Mouse (Mus musculus) heart, adult 18-20 months (tissue): ENCODE data around the gene Ankrd17. TPM values are rescaled to one million over a fixed set of nuclear protein-coding genes. Genes with fewer than 3 reads are reported as not detected.

Source experiments
- DNase-seq, 2 experiments: peaks; one replicate each; pipeline ENCODE4 v3.0.0; 2021 to 2022; ENCODE audit warnings: mixed read lengths in 1 of 2
- total RNA-seq, 2 experiments: library from RNA; stranded (reverse); gene quantifications; 2 replicates each; pipeline ENCODE4 v1.2.3; 2021

Gene Ankrd17
- total RNA-seq, 2 experiments from 2014 or later: 61.8 to 67.9 TPM

- DNase-seq: no peak
Measured at GRCm38 (mm10) chr5:90217791-90218190, 148.6 kb downstream of the Ankrd17 start.

GRCm38 (mm10) chr5:90217226-90217625 is 149.2 kb downstream of the Ankrd17 start:
- DNase-seq: no peak

- no peak for DNase-seq
Measured at GRCm38 (mm10) chr5:90213356-90213755, 153.0 kb downstream of the Ankrd17 start.

GRCm38 (mm10) chr5:90203168-90203567 is 163.2 kb downstream of the Ankrd17 start:
- DNase-seq: peak; percentile 37 to 66

- no peak for DNase-seq
Measured at GRCm38 (mm10) chr5:90202447-90203117, 163.8 kb downstream of the Ankrd17 start.

- no peak for DNase-seq
Measured at GRCm38 (mm10) chr5:90199922-90200632, 166.3 kb downstream of the Ankrd17 start.

GRCm38 (mm10) chr5:90194831-90195230 is 171.5 kb downstream of the Ankrd17 start:
- peak; percentile 34 to 84 for DNase-seq

- no peak for DNase-seq
Measured at GRCm38 (mm10) chr5:90182782-90183181, 183.6 kb downstream of the Ankrd17 start.

GRCm38 (mm10) chr5:90179094-90179493 is 187.3 kb downstream of the Ankrd17 start:
- DNase-seq: no peak

GRCm38 (mm10) chr5:90178116-90178515 is 188.3 kb downstream of the Ankrd17 start:
- DNase-seq: peak; percentile 63 to 71

Other genes starting within 250 kb of the Ankrd17 start
- gene Cox18, start 142.6 kb downstream of the Ankrd17 start, total RNA-seq: 10 to 100 TPM; 11.1 to 12.3 TPM
- under 1 TPM; 0.55 to 0.67 TPM for gene Gm9958, start 627 bp upstream of the Ankrd17 start, total RNA-seq
- not detected for gene Alb, start 94.3 kb upstream of the Ankrd17 start, total RNA-seq
- under 1 TPM in 1 of 2 experiments, not detected in 1; 0.13 TPM for gene Afp, start 124.2 kb upstream of the Ankrd17 start, total RNA-seq
- gene Afm, start 152.4 kb upstream of the Ankrd17 start, total RNA-seq: not detected
- gene 5830473C10Rik, start 194.5 kb upstream of the Ankrd17 start, total RNA-seq: not detected